Mouse (Mus musculus): ENCODE data around the gene Olfr638. TPM values are rescaled to one million over a fixed set of nuclear protein-coding genes. Genes with fewer than 3 reads are reported as not detected.

Gene Olfr638
- polyA plus RNA-seq, 1 experiment from 2014 or later, result not detected

DNA sequence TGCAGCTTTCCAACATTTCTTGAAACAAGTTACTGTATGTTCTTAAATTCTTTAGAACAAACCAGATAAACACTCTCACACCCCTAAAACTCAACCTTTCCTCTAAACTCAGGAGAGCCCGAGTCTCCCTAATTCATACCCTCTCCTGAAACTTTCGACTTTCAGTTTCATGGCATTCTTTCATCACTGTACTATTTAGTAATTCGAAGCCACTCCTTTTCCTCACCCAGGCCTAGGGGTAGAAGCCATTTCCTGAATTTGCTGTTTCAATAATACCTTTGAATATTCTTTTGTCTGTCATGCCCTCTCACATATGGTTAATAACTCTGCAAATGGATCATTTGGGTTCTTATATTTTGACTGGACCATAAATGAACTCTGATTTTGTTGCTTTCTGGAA is 28.4 kb downstream of the Olfr638 start:
- H3K4me3 ChIP-seq (ENCODE audit: low read length), result no peak overlapping the region
- H3K9ac ChIP-seq (ENCODE audit: low read length), result no peak overlapping the region
- no peaks in the 10 kb centered on the region for H3K27me3 ChIP-seq (ENCODE audit: control insufficient read depth, insufficient read depth, low read length)
- H3K4me2 ChIP-seq (ENCODE audit: low read depth, low read length), result no peak overlapping the region
- H3K4me1 ChIP-seq (ENCODE audit: control insufficient read depth, insufficient read depth, low read length), result no peaks in the 10 kb centered on the region
- ATAC-seq (replicated peaks; ENCODE audit: extremely low read depth, insufficient read depth, low FRiP score), result no peak
- WGBS, result 67% methylated on average over 3 of the region's 3 CpGs
- H3K27ac ChIP-seq (ENCODE audit: low read length), result no peak overlapping the region
- H3K36me3 ChIP-seq (ENCODE audit: control insufficient read depth, insufficient read depth), result no peaks in the 10 kb centered on the region
- no peaks in the 10 kb centered on the region for H3K9me3 ChIP-seq (replicated peaks; ENCODE audit: control insufficient read depth, low read length)

DNA sequence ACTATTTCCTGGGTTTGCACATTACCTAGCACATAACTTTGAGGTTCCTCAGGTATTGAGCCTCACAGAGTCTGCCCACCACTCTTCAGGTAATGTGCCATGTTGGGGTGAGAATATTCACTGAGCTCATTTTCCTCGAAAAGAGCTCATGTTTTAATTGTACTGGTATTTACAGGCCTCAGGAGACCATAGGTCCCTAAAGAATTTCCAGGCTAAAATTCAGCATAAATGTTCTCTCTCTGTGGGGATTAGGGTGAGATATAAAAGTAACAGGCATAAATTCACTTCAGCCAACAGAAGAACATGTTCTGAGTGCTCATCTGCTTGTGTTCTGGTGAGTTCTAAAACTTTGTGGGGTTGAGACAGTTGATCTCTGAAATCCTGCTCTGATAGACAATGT is 36.6 kb downstream of the Olfr638 start, which contains the start of gene Olfr641:
Gene Olfr641 (plus strand): TSS at position 301 of the 400 bp plus-strand sequence.
- Histone ChIP-seq H3K27me3 (ENCODE audit: control insufficient read depth, insufficient read depth, low read length) (no peaks in the 10 kb centered on the region), H3K9ac (ENCODE audit: low read length) (no peak within 1 kb of the TSS), H3K4me3 (ENCODE audit: low read length) (no peak within 1 kb of the TSS), H3K4me1 (ENCODE audit: control insufficient read depth, insufficient read depth, low read length) (no peaks in the 10 kb centered on the region), H3K36me3 (ENCODE audit: control insufficient read depth, insufficient read depth) (no peaks in the 10 kb centered on the region), H3K27ac (ENCODE audit: low read length) (no peak within 1 kb of the TSS), H3K9me3 (replicated peaks; ENCODE audit: control insufficient read depth, low read length) (no peaks in the 10 kb centered on the region), H3K4me2 (ENCODE audit: low read depth, low read length) (no peak within 1 kb of the TSS)
- WGBS, result 55% methylated on average over 1 of the region's 1 CpGs
- ATAC-seq (replicated peaks; ENCODE audit: extremely low read depth, insufficient read depth, low FRiP score), result no peak

DNA sequence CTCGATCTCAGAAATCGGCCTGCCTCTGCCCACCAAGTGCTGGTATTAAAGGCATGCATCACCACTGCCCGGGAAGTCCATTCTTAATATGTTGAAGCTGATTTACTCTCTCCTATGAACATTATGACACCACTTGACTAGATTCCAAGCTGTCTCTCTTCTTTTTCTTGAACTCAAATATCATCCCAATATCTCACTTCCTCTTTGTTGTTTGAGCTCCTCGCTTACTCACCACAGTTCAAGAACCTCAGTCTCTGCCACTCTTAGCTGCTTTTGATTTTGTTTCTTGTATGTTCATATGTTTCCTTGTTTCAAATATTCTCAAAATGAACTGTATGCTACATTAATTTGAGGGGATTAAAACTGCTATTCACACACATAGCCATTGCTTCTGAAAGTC is 52.2 kb downstream of the Olfr638 start:
- no peak overlapping the region for H3K27ac ChIP-seq (ENCODE audit: low read length)
- WGBS, result 78% methylated on average over 4 of the region's 4 CpGs
- no peak overlapping the region for H3K9ac ChIP-seq (ENCODE audit: low read length)
- no peaks in the 10 kb centered on the region for H3K36me3 ChIP-seq (ENCODE audit: control insufficient read depth, insufficient read depth)
- H3K4me1 ChIP-seq (ENCODE audit: control insufficient read depth, insufficient read depth, low read length), result no peaks in the 10 kb centered on the region
- H3K4me2 ChIP-seq (ENCODE audit: low read depth, low read length), result no peak overlapping the region
- no peaks in the 10 kb centered on the region for H3K9me3 ChIP-seq (replicated peaks; ENCODE audit: control insufficient read depth, low read length)
- no peaks in the 10 kb centered on the region for H3K27me3 ChIP-seq (ENCODE audit: control insufficient read depth, insufficient read depth, low read length)
- H3K4me3 ChIP-seq (ENCODE audit: low read length), result no peak overlapping the region
- no peak for ATAC-seq (replicated peaks; ENCODE audit: extremely low read depth, insufficient read depth, low FRiP score)

DNA sequence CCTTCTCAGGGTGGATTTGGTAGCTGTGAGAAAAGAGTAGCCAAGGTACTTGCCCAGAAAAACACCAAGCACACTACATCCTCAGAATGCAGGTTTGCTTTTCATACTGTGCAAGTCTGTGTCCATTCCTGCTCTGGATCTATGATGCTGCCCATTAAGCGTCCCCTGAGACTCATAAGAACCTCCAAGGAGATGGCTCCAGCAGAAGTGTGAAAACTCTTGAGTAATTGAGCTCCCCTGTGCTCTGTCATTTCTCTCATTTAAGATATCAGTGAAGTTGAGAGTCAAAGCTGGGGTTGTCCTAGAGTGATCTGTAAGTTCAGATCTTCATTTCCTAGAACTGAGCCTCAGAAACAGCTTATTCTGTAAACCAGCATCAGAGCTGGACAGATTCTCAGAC is 54.0 kb downstream of the Olfr638 start, which contains the start of gene Olfr642:
Gene Olfr642 (minus strand): TSS at position 101 of the 400 bp plus-strand sequence.
- Histone ChIP-seq H3K9ac (ENCODE audit: low read length) (no peak within 1 kb of the TSS), H3K27me3 (ENCODE audit: control insufficient read depth, insufficient read depth, low read length) (no peaks in the 10 kb centered on the region), H3K27ac (ENCODE audit: low read length) (no peak within 1 kb of the TSS), H3K4me2 (ENCODE audit: low read depth, low read length) (no peak within 1 kb of the TSS), H3K4me3 (ENCODE audit: low read length) (no peak within 1 kb of the TSS), H3K9me3 (replicated peaks; ENCODE audit: control insufficient read depth, low read length) (no peaks in the 10 kb centered on the region), H3K4me1 (ENCODE audit: control insufficient read depth, insufficient read depth, low read length) (no peaks in the 10 kb centered on the region), H3K36me3 (ENCODE audit: control insufficient read depth, insufficient read depth) (no peaks in the 10 kb centered on the region)
- 68% methylated on average over 1 of the region's 1 CpGs for WGBS
- no peak for ATAC-seq (replicated peaks; ENCODE audit: extremely low read depth, insufficient read depth, low FRiP score)

Other genes with a start within 250 kb of the Olfr638 start
- gene Olfr630, start 241.4 kb upstream of the Olfr638 start, polyA plus RNA-seq (2015; fragmentation: Nextera tagmentation; extraction: Ambion mirVana), result not detected in 2 replicates
- gene Olfr69, start 227.2 kb upstream of the Olfr638 start, polyA plus RNA-seq (2015; fragmentation: Nextera tagmentation; extraction: Ambion mirVana), result not detected in 2 replicates
- not detected in 2 replicates for gene Olfr68, start 219.0 kb upstream of the Olfr638 start, polyA plus RNA-seq (2015; fragmentation: Nextera tagmentation; extraction: Ambion mirVana)
- not detected in 2 replicates for gene Olfr67, start 206.9 kb upstream of the Olfr638 start, polyA plus RNA-seq (2015; fragmentation: Nextera tagmentation; extraction: Ambion mirVana)
- gene Hbb-bt, start 184.8 kb upstream of the Olfr638 start, polyA plus RNA-seq (2015; fragmentation: Nextera tagmentation; extraction: Ambion mirVana), result 7,811 and 8,208 TPM in 2 replicates
- 24,611 and 28,119 TPM in 2 replicates for gene Hbb-bs, start 170.7 kb upstream of the Olfr638 start, polyA plus RNA-seq (2015; fragmentation: Nextera tagmentation; extraction: Ambion mirVana)
- not detected in 2 replicates for gene Hbb-bh2, start 158.2 kb upstream of the Olfr638 start, polyA plus RNA-seq (2015; fragmentation: Nextera tagmentation; extraction: Ambion mirVana)
- gene Hbb-bh1, start 155.6 kb upstream of the Olfr638 start, polyA plus RNA-seq (2015; fragmentation: Nextera tagmentation; extraction: Ambion mirVana), result 2.3 and 2.8 TPM in 2 replicates
- 147 and 172 TPM in 2 replicates for gene Hbb-y, start 145.5 kb upstream of the Olfr638 start, polyA plus RNA-seq (2015; fragmentation: Nextera tagmentation; extraction: Ambion mirVana)
- not detected in 2 replicates for gene Olfr66, start 112.5 kb upstream of the Olfr638 start, polyA plus RNA-seq (2015; fragmentation: Nextera tagmentation; extraction: Ambion mirVana)
- not detected in 2 replicates for gene Olfr64, start 104.3 kb upstream of the Olfr638 start, polyA plus RNA-seq (2015; fragmentation: Nextera tagmentation; extraction: Ambion mirVana)
- gene Olfr65, start 95.3 kb upstream of the Olfr638 start, polyA plus RNA-seq (2015; fragmentation: Nextera tagmentation; extraction: Ambion mirVana), result not detected in 2 replicates
- gene Olfr631, start 69.9 kb upstream of the Olfr638 start, polyA plus RNA-seq (2015; fragmentation: Nextera tagmentation; extraction: Ambion mirVana), result not detected in 2 replicates
- not detected in 2 replicates for gene Olfr632, start 64.4 kb upstream of the Olfr638 start, polyA plus RNA-seq (2015; fragmentation: Nextera tagmentation; extraction: Ambion mirVana)
- gene Olfr633, start 54.3 kb upstream of the Olfr638 start, polyA plus RNA-seq (2015; fragmentation: Nextera tagmentation; extraction: Ambion mirVana), result not detected in 2 replicates
- gene Olfr635, start 27.6 kb upstream of the Olfr638 start, polyA plus RNA-seq (2015; fragmentation: Nextera tagmentation; extraction: Ambion mirVana), result not detected in 2 replicates
- 0.03 TPM in 1 of 2 replicates, not detected in the other for gene Olfr639, start 18.6 kb downstream of the Olfr638 start, polyA plus RNA-seq (2015; fragmentation: Nextera tagmentation; extraction: Ambion mirVana)
- not detected in 2 replicates for gene Olfr640, start 26.8 kb downstream of the Olfr638 start, polyA plus RNA-seq (2015; fragmentation: Nextera tagmentation; extraction: Ambion mirVana)
- gene Olfr641, start 36.7 kb downstream of the Olfr638 start, polyA plus RNA-seq (2015; fragmentation: Nextera tagmentation; extraction: Ambion mirVana), result not detected in 2 replicates
- gene Olfr642, start 53.9 kb downstream of the Olfr638 start, polyA plus RNA-seq (2015; fragmentation: Nextera tagmentation; extraction: Ambion mirVana), result not detected in 2 replicates
- gene 4930516K23Rik, start 62.7 kb downstream of the Olfr638 start, polyA plus RNA-seq (2015; fragmentation: Nextera tagmentation; extraction: Ambion mirVana), result not detected in 2 replicates
- not detected in 2 replicates for gene Olfr644, start 73.1 kb downstream of the Olfr638 start, polyA plus RNA-seq (2015; fragmentation: Nextera tagmentation; extraction: Ambion mirVana)
- not detected in 2 replicates for gene Olfr645, start 86.7 kb downstream of the Olfr638 start, polyA plus RNA-seq (2015; fragmentation: Nextera tagmentation; extraction: Ambion mirVana)
- gene Olfr646, start 106.1 kb downstream of the Olfr638 start, polyA plus RNA-seq (2015; fragmentation: Nextera tagmentation; extraction: Ambion mirVana), result not detected in 2 replicates
- gene Ubqln5, start 131.1 kb downstream of the Olfr638 start, polyA plus RNA-seq (2015; fragmentation: Nextera tagmentation; extraction: Ambion mirVana), result not detected in 2 replicates
- gene Olfr643, start 138.7 kb downstream of the Olfr638 start, polyA plus RNA-seq (2015; fragmentation: Nextera tagmentation; extraction: Ambion mirVana), result not detected in 2 replicates
- not detected in 2 replicates for gene Ubqln3, start 144.5 kb downstream of the Olfr638 start, polyA plus RNA-seq (2015; fragmentation: Nextera tagmentation; extraction: Ambion mirVana)
- not detected in 2 replicates for gene Ubqlnl, start 151.8 kb downstream of the Olfr638 start, polyA plus RNA-seq (2015; fragmentation: Nextera tagmentation; extraction: Ambion mirVana)
- 0.08 TPM in 1 of 2 replicates, not detected in the other for gene Olfm5, start 166.1 kb downstream of the Olfr638 start, polyA plus RNA-seq (2015; fragmentation: Nextera tagmentation; extraction: Ambion mirVana)
- 0.17 and 0.24 TPM in 2 replicates for gene Olfr648, start 184.6 kb downstream of the Olfr638 start, polyA plus RNA-seq (2015; fragmentation: Nextera tagmentation; extraction: Ambion mirVana)
- gene Olfr649, start 197.2 kb downstream of the Olfr638 start, polyA plus RNA-seq (2015; fragmentation: Nextera tagmentation; extraction: Ambion mirVana), result not detected in 2 replicates
- gene Trim6, start 220.0 kb downstream of the Olfr638 start, polyA plus RNA-seq (2015; fragmentation: Nextera tagmentation; extraction: Ambion mirVana), result 0.97 and 1.4 TPM in 2 replicates
- gene Trim34a, start 245.7 kb downstream of the Olfr638 start, polyA plus RNA-seq (2015; fragmentation: Nextera tagmentation; extraction: Ambion mirVana), result 3.0 and 4.3 TPM in 2 replicates